Mouse (Mus musculus) heart, postnatal 36 days (tissue): Measurements from ENCODE around the gene Cirbp. TPM values are rescaled to one million over a fixed set of nuclear protein-coding genes. Genes with fewer than 3 reads are reported as not detected.

Source experiments
- DNase-seq, 2 experiments: peaks; one replicate each; pipeline ENCODE4 v3.0.0; 2021 to 2022
- intact Hi-C: fragments of 180-260 bp; cut with DNase I; formaldehyde crosslinking; loops from one replicate; pipeline ENCODE4 v1.15.1; 2025
- total RNA-seq, 2 experiments: library from RNA; stranded (reverse); gene quantifications; 2 replicates each; pipeline ENCODE4 v1.2.3; 2021

Cirbp gene
- total RNA-seq, 2 experiments from 2014 or later: 48.2 to 67.0 TPM

- DNase-seq: no peak
- intact Hi-C loops: loop anchor here (10.0 kb wide), 1 partner anchor 201 kb away; no protein-coding TSS in a partner anchor
Measured at GRCm38 (mm10) chr10:80173358-80173757, 7.6 kb downstream of the Cirbp start.

- intact Hi-C loops: loop anchor here (10.0 kb wide), 1 partner anchor 201 kb away; no protein-coding TSS in a partner anchor
- DNase-seq: no peak
Measured at GRCm38 (mm10) chr10:80173955-80174640, 8.3 kb downstream of the Cirbp start.

GRCm38 (mm10) chr10:80174705-80175104 lies 8.9 kb downstream of the Cirbp start:
- DNase-seq: no peak
- intact Hi-C loops: loop anchor here (1.0 to 10.0 kb wide), 3 partner anchors 71 to 200 kb away; partner anchors contain the start of gene Adamtsl5

GRCm38 (mm10) chr10:80175536-80176269 lies 9.9 kb downstream of the Cirbp start:
- intact Hi-C loops: loop anchor here (1.0 to 10.0 kb wide), 3 partner anchors 70 to 199 kb away; partner anchors contain the start of gene Adamtsl5
- peak in 1 of 2 experiments; percentile 30 for DNase-seq

- intact Hi-C loops: loop anchor here (5.0 to 10.0 kb wide), 2 partner anchors 171 to 198 kb away; partner anchors contain the start of gene Adamtsl5
- no peak for DNase-seq
Measured at GRCm38 (mm10) chr10:80176270-80176834, 10.6 kb downstream of the Cirbp start.

GRCm38 (mm10) chr10:80177441-80178279 lies 11.9 kb downstream of the Cirbp start:
- no peak for DNase-seq
- intact Hi-C loops: loop anchor here (5.0 to 10.0 kb wide), 2 partner anchors 170 to 197 kb away; partner anchors contain the start of gene Adamtsl5

- intact Hi-C loops: loop anchor here (5.0 to 10.0 kb wide), 2 partner anchors 168 to 195 kb away; partner anchors contain the start of gene Adamtsl5
- peak; percentile 54 to 64 for DNase-seq
Measured at GRCm38 (mm10) chr10:80179068-80180051, 13.6 kb downstream of the Cirbp start, which contains the start of gene Efna2. Gene Efna2 (plus strand): TSS chr10:80179482.

GRCm38 (mm10) chr10:80180288-80180687 lies 14.5 kb downstream of the Cirbp start:
- intact Hi-C loops: no loop called here
- no peak for DNase-seq

GRCm38 (mm10) chr10:80180823-80181222 lies 15.0 kb downstream of the Cirbp start:
- no peak for DNase-seq
- intact Hi-C loops: no loop called here

GRCm38 (mm10) chr10:80182547-80182946 lies 16.8 kb downstream of the Cirbp start:
- intact Hi-C loops: no loop called here
- no peak for DNase-seq

- intact Hi-C loops: no loop called here
- DNase-seq: no peak
Measured at GRCm38 (mm10) chr10:80186649-80187048, 20.9 kb downstream of the Cirbp start.

- no peak for DNase-seq
- intact Hi-C loops: no loop called here
Measured at GRCm38 (mm10) chr10:80187739-80188138, 22.0 kb downstream of the Cirbp start.

- intact Hi-C loops: no loop called here
- no peak for DNase-seq
Measured at GRCm38 (mm10) chr10:80188453-80189024, 22.8 kb downstream of the Cirbp start.

GRCm38 (mm10) chr10:80189999-80190398 lies 24.2 kb downstream of the Cirbp start:
- intact Hi-C loops: no loop called here
- DNase-seq: no peak

- DNase-seq: peak in 1 of 2 experiments; percentile 39
Measured at GRCm38 (mm10) chr10:80190491-80191051, 24.8 kb downstream of the Cirbp start.

GRCm38 (mm10) chr10:80193976-80194375 lies 28.2 kb downstream of the Cirbp start:
- no peak for DNase-seq
- intact Hi-C loops: no loop called here

More at GRCm38 (mm10) chr10:80190491-80191051, 24.8 kb downstream of the Cirbp start:
- intact Hi-C loops: no loop called here

- intact Hi-C loops: no loop called here
- DNase-seq: no peak
Measured at GRCm38 (mm10) chr10:80194441-80194840, 28.7 kb downstream of the Cirbp start.

GRCm38 (mm10) chr10:80196167-80196566 lies 30.4 kb downstream of the Cirbp start:
- DNase-seq: no peak
- intact Hi-C loops: no loop called here
